Mouse (Mus musculus) ES-E14 (cell line): ENCODE measurements around the gene Impdh1. TPM values are rescaled to one million over a fixed set of nuclear protein-coding genes. Genes with fewer than 3 reads are reported as not detected.
A peak's percentile ranks its signal among the peaks of the same experiment; 100 is the strongest.

Source experiments
- DNase-seq: peaks from one replicate; pipeline ENCODE4 v3.0.0-alpha.2; 2013; ENCODE audit warnings: low read depth, low spot score
- H3K27ac ChIP-seq: 2 replicates; pipeline ENCODE4 v1.5.1; 2012; ENCODE audit warnings: low read depth, mild to moderate bottlenecking, low read length, moderate library complexity, mixed read lengths; ENCODE audit not compliant: poor library complexity, insufficient read depth, severe bottlenecking
- H3K36me3 ChIP-seq: 2 replicates; pipeline ENCODE4 v1.6.1; 2012; ENCODE audit warnings: mild to moderate bottlenecking, low read length, moderate library complexity, mixed read lengths; ENCODE audit not compliant: control insufficient read depth, poor library complexity, insufficient read depth, severe bottlenecking
- H3K4me1 ChIP-seq, 2 experiments: fragments of 150-350 bp in 1 of 2; sonication (generic) in 1 of 2; 2 replicates each; pipeline ENCODE4 v1.6.1; 2012; ENCODE audit warnings: low read length in 2 of 2, mild to moderate bottlenecking in 1 of 2, mixed read lengths in 1 of 2; ENCODE audit not compliant: control insufficient read depth in 2 of 2, insufficient read depth in 2 of 2, poor library complexity in 1 of 2
- H3K4me3 ChIP-seq, 2 experiments: fragments of 150-350 bp in 1 of 2; sonication (generic) in 1 of 2; 2 replicates each; pipeline ENCODE4 v1.5.1; 2012; ENCODE audit warnings: low read length in 2 of 2, low read depth in 1 of 2, mild to moderate bottlenecking in 1 of 2, mixed read lengths in 1 of 2; ENCODE audit not compliant: insufficient read depth in 1 of 2, poor library complexity in 1 of 2, severe bottlenecking in 1 of 2
- H3K9ac ChIP-seq: 2 replicates; pipeline ENCODE4 v1.6.1; 2012; ENCODE audit warnings: low read depth, mild to moderate bottlenecking, low read length, mixed read lengths; ENCODE audit not compliant: poor library complexity, insufficient read depth, severe bottlenecking
- H3K9me3 ChIP-seq: fragments of 150-350 bp; sonication (generic); 2 replicates; pipeline ENCODE4 v1.6.1; 2012; ENCODE audit warnings: low read depth, mild to moderate bottlenecking, low read length; ENCODE audit not compliant: control insufficient read depth, insufficient read depth
- CHD2 ChIP-seq: IDR thresholded peaks from 2 replicates; pipeline ENCODE4 v1.6.1; 2014; ENCODE audit warnings: mild to moderate bottlenecking, low read depth, low read length, inconsistent platforms
- HCFC1 ChIP-seq: IDR thresholded peaks from 2 replicates; pipeline ENCODE4 v1.6.1; 2012; ENCODE audit warnings: low read length, inconsistent platforms, borderline replicate concordance; ENCODE audit not compliant: insufficient read depth
- MAFK ChIP-seq: IDR thresholded peaks from 2 replicates; pipeline ENCODE4 v1.6.1; 2014; ENCODE audit warnings: mild to moderate bottlenecking, low read depth, low read length, inconsistent platforms; ENCODE audit not compliant: insufficient read depth
- ZC3H11A ChIP-seq: IDR thresholded peaks from 2 replicates; pipeline ENCODE4 v1.6.1; 2012; ENCODE audit warnings: low read depth, mild to moderate bottlenecking, inconsistent platforms, low read length, borderline replicate concordance
- ZNF384 ChIP-seq: IDR thresholded peaks from 2 replicates; pipeline ENCODE4 v1.6.1; 2012; ENCODE audit warnings: low read depth, low read length, inconsistent platforms
- in situ Hi-C, 2 experiments: fragments of 600-800 bp; cut with MboI; formaldehyde crosslinking; loops; one replicate each; pipeline ENCODE4 v1.15.1; 2025; ENCODE audit warnings: low sequenced_read_pairs in 2 of 2, inconsistent platforms in 1 of 2; ENCODE audit not compliant: unreplicated experiment in 2 of 2
- total RNA-seq: library from RNA; depleted of rRNA; stranded (reverse); fragments of 300-350 nt; gene quantifications from 2 replicates; pipeline ENCODE4 v1.2.3, GENCODE M21; 2012

Impdh1 gene
- total RNA-seq, 1 experiment: 29.7 TPM

DNA sequence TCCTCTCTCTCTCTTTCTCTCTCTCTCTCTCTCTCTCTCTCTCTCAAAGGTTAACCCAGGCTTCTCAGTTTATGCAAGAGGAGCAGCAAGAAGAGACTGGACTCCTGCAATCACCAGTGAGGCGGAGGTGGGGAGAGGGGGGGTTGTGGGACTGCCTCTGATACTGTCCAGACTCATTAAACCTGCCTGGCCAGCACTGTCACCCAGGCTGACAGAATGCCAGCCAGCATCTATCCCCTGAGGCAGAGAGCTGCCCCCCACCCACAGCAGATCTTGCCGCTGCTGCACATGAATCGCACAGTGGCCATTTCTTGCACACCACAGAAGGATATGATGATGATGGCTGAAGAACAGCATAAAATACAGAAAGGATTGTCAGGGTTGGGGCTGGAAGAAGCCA lies 41.1 kb downstream of the Impdh1 start:
- DNase-seq: no peak
- H3K9me3 ChIP-seq: no peaks in the 10 kb centered on the region
- no peak overlapping the region for H3K27ac ChIP-seq
- H3K4me1 ChIP-seq: peaks cover 3 to 9% of the 10 kb centered on the region in 2 experiments; a peak in 2 of 4 replicates
- H3K4me3 ChIP-seq: no peak overlapping the region
- H3K36me3 ChIP-seq: no peaks in the 10 kb centered on the region
- TF ChIP-seq HCFC1 (no peak), MAFK (no peak), ZC3H11A (no peak), CHD2 (no peak)
- H3K9ac ChIP-seq: no peak overlapping the region
- in situ Hi-C loops: no loop called here

DNA sequence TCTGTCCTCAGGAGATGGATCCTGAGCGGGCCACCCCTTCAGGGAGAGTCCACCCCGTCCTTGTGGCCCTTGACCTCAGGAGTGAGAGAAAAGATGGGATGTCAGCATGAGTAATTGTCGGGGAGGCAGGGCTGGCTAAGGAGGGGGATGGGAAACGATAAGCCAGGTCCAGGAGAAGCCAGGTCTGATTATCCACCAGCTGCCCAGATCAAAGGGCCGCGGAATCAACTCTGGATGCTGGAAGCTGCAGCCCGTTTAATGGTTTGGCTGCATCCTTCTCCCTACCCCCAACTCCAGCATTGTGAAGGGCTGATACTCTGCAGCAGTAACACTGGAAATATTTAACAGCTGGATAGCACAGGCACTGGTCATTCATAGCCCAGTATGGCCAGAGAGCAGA lies 41.8 kb downstream of the Impdh1 start:
- no peak overlapping the region for H3K27ac ChIP-seq
- in situ Hi-C loops: no loop called here
- H3K9ac ChIP-seq: no peak overlapping the region
- no peak for TF ChIP-seq ZNF384
- TF ChIP-seq MAFK: no peak
- no peak for TF ChIP-seq HCFC1
- TF ChIP-seq ZC3H11A: no peak
- TF ChIP-seq CHD2: no peak
- H3K4me1 ChIP-seq: peaks cover 3 to 9% of the 10 kb centered on the region in 2 experiments; a peak in 2 of 4 replicates
- no peak overlapping the region for H3K4me3 ChIP-seq
- no peaks in the 10 kb centered on the region for H3K9me3 ChIP-seq
- no peak for DNase-seq
- no peaks in the 10 kb centered on the region for H3K36me3 ChIP-seq

GRCm38 (mm10) chr6:29170952-29171388 lies 45.2 kb downstream of the Impdh1 start:
- in situ Hi-C loops: no loop called here
- no peak overlapping the region for H3K27ac ChIP-seq
- no peaks in the 10 kb centered on the region for H3K36me3 ChIP-seq

GRCm38 (mm10) chr6:29170063-29170921 lies 45.9 kb downstream of the Impdh1 start:
- H3K27ac ChIP-seq: no peak overlapping the region
- H3K9ac ChIP-seq: peak overlapping the region; percentile 77
- no peaks in the 10 kb centered on the region for H3K36me3 ChIP-seq
- no peaks in the 10 kb centered on the region for H3K4me1 ChIP-seq
- DNase-seq: no peak
- TF ChIP-seq MAFK (no peak), HCFC1 (0 out of 2 replicates have a peak, but pooled peaks have one; percentile 21), CHD2 (no peak), ZC3H11A (no peak), ZNF384 (no peak)
- in situ Hi-C loops: no loop called here
- no peaks in the 10 kb centered on the region for H3K9me3 ChIP-seq
- H3K4me3 ChIP-seq: peak overlapping the region; percentile 71 to 80

More at GRCm38 (mm10) chr6:29170952-29171388, 45.2 kb downstream of the Impdh1 start:
- H3K9me3 ChIP-seq: no peaks in the 10 kb centered on the region
- no peaks in the 10 kb centered on the region for H3K4me1 ChIP-seq
- DNase-seq: no peak
- peak overlapping the region; percentile 71 to 80 for H3K4me3 ChIP-seq
- no peak for TF ChIP-seq MAFK
- no peak for TF ChIP-seq HCFC1
- TF ChIP-seq ZNF384: no peak
- TF ChIP-seq ZC3H11A: no peak
- no peak for TF ChIP-seq CHD2
- H3K9ac ChIP-seq: peak overlapping the region; percentile 77
